Mouse (Mus musculus): ENCODE data around the gene Zfp653.

Zfp653 gene

DNA sequence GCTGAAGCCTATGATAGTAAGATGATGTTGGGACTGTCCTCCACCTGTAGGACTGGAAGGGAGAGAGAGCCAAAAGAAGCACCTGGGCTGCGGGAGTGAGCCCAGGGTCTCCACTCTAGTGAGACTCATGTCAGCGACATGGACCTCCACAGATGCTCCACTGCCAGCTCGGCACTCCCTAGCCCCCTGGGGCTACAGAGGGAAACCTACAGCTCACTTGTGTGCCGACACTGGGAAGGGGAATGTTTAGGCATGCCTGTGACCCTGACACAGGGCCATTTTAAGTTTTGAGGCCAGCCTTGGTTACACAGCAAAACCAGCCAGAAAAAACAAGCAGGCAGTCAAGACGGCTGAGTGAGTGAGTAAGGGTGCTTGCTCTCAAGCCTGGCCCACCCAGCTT is 4.0 kb downstream of the Zfp653 start:
- DNase-seq, result no peak

DNA sequence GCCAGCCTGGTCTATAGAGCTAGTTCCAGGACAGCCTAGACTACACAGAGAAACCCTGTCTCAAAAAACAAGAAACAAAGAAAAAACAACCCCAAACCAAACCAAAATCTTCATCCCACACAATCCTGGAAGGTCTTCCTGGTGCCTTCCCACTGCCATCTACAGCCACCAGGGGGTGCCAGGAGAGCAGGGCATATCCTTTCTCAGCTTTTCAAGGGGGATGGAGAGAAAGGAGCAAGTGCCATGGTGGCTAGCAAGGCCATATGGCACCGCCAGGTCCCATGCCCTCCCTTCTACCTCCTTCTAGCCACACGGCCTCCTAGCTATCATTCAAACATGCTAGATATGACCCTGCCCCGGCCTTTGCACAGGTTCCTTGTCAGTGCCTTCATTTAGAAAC is 4.7 kb downstream of the Zfp653 start:
- peak; percentile 73 for DNase-seq

DNA sequence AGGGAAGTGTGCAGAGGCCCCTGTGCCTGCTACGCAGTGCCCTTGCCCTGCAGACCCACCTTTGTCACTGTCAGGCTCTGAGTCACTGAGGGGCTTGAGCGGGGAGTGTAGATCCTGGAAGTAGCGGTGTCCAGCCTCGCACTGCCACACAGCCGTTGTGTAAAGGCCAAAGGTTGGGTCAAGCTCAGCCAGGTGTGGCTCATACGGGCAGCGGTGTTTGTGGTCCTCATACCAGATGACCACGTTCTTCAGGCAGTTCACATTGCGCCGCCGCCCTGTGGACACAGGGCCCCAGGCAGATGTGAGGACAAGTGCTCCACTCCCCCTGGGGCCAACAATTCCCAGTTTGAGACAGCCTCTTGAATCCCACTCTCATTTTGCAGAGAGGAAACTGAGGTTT is 5.5 kb downstream of the Zfp653 start:
- no peak for DNase-seq

DNA sequence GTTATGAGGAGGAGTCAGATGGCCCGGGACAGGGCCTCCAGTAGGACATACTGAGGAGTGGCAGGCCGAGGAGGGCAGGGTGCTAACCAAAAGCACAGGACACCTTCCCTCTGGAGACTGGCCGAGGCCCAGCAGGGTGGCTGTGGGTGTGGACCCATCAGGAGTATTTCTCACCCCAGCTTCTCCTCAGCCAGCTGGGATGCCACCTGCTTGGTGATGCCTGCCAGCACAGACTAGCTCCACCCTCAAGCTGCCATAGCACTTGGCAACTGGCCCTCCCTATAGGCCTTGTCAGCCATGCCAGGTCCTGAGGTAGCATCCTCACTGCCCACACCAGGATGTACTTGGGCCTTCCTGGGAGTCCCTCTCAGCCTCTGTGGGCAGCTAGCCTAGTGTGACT is 6.8 kb downstream of the Zfp653 start:
- peak; percentile 55 for DNase-seq

DNA sequence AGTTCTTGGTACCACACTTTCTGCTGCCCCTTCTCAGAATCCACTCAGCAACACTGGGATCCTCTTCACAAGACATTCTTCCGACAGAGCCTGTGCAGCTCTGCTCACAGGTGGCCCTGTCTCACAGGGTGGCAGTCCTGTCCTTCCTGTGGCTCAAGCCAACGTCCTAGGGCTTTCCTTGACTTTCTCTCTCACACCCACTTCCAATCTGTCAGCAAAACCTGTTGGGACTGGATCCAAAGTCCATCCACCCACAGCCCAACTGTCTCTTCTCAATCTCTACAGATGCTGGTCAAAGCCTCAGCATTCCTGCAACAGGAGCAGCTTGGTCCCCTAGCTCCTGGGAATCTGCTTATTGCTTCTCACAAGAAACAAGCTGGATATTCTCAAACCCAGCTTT is 9.8 kb downstream of the Zfp653 start:
- no peak for DNase-seq

DNA sequence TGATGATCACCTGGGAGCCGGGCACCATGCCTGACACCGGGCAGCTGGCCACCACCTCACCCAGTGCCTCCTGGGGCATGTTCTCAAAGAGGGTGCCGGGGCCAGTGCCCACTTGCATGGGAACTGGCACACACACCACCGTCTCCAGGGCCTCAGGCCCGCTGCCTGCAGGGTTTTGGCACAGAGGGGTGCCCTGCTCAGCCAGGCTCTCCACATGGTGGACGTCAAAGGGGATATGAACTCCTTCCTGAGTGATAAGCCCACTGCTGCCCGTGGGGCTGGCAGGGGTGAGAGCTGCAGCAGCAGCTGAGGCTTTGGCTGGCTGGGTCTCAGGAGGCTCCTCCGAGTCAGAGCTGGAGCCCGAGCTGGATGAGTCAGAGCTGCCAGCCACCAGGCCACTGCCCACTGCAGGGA is 13.2 kb downstream of the Zfp653 start:
- DNase-seq, result peak; percentile 23

DNA sequence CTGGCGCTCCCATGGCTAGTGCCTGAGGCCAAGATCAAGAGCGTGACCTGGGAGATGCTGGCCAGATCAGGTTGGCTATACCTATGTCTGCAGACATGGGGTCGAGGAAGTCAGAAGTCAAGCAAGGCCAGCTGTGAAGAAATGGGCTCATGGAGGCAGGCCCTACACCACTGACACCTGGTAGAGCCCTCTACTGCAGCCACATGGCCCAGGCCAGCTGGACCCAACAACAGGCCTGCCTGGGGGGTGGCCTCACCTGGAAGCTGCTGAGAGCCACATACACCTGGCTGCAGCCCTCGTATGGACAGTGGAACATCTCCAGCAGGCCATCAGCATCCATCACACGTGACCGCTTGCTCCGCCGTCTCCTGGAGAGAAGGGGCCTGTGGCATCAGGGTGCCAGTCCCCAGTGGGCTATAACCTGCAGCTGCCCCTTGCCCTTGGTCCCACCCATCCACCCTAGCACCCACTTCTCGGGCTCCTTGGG is 14.1 kb downstream of the Zfp653 start:
- no peak for DNase-seq

DNA sequence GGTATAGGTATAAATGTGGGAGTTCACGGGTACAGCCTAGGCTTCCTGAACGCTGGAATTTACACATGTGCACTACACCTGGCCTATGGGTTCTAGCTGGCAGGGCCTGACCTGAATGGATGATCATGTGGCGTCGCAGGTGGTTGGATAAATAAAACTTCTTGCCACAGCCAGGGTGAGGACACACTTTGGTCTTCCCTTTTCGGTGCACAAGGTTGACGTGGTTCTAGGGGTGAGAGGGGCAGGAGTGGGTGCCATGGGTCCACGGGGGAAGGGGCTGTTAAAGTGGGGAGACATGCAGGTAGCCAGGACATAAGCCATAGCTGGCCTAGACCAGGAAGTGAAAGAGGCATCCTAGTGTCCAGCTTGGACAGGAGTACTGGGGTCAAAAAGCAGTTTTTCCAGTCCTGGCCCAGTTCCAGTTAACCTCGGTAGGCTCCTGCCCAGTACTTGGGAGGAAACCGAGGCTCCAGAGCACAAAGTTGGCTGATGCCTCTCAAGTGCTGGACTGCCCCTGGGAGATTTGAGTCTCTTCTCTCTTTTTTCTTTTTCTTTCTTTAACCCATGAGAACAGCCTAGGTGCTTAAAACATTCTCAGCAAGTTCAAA is 14.8 kb downstream of the Zfp653 start:
- DNase-seq, result no peak

DNA sequence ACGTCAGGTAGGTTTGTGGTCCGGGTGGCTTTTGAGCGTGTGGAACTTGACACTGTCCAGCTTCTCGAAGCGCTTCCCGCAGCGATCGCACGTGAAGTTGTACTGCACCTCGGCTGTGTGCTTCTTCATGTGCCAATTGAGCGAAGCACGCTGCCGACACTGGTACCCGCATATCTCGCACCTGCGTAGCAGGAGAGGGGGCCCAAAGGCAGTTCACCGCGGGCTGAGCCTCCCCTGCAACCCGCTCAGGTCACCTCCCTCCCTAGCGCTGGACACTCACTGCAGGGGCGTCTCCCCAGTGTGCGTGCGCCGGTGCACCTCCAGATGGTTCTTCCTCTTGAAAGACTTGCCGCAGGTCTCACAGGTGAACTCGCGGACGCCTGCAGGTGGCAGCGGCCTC is 15.5 kb downstream of the Zfp653 start:
- peak; percentile 24 for DNase-seq

DNA sequence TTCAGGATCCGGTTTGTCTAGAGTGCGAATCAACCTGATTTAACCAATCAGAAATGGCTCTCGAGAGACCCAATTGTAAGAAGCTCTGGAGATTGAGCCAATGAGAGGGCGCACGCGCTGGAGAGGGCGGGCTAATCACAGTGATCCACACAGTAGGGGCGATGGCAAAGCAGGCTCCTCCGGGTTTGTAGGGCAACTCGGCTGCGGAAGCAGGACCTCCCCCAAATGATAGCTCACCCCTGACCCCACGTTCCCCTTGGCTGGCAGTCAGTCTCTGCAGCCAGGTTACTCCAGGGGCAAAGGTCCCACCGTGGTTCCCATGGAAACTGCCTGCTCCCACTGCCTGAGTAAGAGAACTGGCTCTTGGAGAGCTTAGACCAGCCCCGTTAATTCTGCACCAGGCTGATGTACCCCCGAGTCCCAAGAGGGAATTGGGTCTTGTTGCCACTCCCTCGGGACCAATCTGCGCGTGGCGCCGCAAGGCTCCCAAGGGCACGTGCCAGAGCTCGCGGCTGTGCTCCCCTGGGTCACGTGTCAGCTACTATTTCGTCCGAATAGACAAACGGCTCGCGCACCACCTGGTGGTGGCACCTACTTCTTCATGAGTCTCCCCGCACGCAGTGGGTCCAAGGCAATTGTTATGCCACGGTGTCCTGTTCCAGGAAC is 16.6 kb downstream of the Zfp653 start:
- peak; percentile 80 for DNase-seq

DNA sequence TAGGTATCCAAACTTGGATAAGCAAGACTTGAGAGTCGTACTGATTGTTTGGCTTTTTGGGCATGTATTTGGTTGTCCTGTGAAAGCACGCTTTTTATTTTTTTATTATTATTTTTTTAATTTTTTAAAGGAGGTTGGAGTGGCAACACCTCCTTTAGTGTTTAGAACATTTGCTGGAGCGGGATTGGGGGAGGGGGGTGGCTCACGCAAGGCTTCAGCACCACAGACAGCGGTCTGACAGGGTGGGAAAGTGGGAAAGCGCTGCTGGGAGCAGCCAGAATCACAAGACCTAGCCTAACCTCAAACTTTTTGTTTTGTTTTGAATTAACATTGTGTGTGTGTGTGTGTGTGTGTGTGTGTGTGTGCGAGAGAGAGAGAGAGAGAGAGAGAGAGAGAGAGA is 17.5 kb downstream of the Zfp653 start:
- no peak for DNase-seq

DNA sequence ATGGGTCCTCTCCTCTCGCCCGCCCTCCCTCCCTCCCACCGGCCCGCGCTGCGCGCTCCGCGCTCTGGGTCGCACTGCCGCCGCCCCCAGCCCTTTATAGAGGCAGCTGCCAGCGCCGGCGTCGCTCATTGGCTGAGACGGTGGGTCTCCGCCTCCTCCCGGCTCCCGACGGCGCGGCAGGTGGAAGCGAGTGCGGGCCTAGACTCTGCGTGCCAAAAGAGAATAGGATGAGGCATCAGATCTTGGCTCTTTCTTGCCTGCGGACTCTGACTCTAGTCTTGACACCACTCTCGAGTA is 19.3 kb downstream of the Zfp653 start, which contains the start of gene Elavl3:
Elavl3 (minus strand) TSS at position 66 of the 297 bp plus-strand sequence.
- peak; percentile 89 for DNase-seq

DNA sequence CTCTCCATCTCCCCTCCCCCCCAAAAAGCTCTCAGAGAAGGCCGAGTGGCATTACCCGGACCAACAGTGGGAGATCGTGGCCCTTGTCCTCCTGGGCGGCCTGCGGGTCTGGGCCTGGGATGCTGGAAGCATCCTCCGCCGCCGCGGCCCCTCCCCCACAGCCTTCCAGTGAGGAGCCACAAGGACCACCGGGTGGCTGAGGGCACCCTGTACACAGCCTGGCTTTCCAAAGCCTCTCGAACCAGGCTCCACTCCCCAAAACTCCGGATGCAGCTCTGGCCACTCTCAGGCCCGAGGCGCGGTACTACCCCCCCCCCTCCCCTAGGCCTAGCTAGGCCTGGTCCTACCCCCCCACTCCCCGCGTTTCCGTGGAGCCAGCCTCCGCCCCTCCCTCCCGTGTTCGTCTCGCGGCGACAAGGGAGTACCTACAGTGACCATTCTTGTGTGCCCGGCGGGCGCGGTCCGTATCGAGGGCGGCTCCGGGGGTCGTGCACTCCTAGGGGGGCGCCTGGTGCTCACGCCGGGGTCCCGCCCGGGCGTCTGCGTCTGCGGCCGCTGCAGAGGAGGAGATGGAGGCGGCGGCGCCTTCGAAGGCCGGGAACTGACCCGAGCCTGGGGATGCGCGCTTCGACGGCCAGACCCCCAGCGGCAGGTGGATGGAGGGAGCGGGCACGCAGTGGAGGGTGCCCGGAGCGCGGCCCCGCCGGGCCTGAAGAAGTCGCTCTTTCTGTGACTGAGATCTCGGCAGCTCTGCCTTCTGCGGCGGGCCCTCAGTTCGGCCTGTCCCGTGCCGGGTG is 19.8 kb downstream of the Zfp653 start:
- peak; percentile 69 for DNase-seq

DNA sequence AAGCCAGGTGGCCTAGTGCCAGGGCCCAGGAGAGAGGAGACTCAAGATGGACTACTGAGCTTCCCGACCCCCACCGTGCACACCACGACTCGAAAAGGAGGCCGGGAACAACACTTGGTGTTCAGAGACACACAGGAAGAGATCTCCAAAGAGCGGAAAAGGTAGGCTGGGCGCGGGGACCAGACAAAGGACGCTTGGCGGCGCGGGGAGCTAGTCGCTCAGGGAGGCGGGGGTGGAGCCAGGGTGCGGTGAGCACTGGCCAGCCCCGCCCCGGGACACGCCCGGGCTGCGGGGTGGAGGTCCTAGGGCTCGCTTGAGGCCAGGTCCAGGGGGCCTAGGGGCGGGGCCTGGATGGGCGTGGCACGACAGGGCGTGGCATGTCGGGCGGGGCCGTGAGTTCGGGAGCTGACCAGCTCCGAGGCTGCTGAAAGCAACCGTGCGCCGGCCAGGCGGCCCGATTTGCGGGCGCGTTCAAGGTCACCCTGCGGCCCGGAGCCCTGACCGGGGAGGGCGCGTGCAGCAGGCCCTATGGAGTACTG is 20.8 kb downstream of the Zfp653 start:
- peak; percentile 63 for DNase-seq

DNA sequence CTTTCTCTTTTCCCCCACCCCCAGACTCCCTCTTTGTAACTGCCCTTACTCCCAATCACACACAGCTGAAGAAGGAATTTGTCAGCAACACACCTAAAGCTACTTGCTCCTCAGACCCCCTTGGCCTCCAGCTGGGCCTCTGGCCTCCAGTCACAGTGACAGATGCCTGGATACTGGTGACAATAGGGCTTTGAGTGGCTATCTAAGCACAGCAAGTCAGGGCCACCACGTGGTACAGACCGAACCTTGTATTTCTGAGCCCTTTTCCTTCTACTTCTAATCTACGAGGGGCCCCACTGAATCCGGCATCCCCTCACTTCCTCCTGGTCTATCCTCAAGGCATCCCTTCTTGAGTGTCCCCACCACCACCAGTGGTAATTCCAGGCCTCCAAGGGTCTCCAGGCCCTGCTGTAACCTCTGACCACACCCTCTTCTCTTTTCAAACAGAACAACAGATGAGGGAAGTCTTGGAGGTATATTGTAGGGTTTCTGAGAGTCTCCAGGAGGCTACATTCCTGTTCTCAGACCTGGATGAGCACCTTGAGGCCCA is 21.4 kb downstream of the Zfp653 start:
- DNase-seq, result no peak

DNA sequence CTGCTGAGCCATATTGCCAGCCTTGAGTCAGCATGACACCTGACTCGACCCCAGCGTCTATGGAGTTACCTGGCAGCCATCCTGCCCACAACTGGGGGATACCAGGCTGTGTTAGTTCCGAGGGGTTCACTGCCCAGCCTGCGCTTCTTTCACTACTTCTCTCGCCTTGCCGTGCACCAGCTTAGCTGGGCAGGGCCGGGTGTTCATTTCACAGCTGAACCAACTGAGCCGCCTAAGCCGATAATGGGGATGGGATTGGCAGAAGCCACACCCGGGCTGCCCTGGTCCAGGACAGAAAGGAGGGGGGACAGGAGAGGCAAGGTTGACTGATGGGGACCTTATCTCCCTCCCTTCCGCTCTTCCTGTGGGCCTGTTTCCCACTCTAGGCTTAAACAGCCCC is 21.9 kb downstream of the Zfp653 start:
- DNase-seq, result no peak

DNA sequence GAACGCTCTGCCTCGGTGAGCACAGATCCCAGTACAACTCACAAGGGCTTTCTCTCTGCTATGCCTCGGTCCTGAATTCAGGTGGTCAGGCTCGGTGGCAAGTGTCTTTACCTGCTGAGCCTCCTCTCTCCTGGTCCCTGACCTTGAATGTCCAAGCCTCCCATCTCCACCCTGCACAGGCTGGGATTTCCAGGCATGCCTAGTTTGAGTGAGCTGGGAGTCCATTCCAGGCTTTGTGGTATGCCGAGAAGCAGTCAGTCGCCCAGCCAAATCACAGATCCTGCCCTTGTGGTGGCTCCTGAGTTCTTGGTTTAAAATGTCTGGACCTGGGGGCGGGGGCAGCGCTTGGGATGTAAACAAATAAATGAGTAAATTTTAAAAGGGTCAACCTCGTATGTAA is 23.8 kb downstream of the Zfp653 start:
- no peak for DNase-seq

DNA sequence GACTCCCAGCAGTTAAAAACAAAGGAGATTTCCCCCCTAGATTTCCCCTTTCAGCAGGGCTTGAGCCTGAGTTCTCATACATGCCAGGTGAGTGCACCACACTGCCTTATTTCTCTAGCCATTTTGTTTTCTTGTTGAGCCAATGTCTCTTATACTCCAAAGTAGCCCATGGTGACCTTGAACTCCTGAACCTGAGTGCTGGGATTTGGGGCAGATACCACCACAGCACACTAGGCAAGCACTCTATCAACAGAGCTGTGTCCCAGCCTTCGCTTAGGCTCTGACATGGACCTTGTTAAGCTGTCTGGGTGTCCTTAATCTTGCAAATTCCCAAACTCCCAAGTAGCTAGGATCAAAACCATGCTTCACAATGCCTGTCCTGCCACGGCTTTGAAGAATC is 29.3 kb downstream of the Zfp653 start:
- no peak for DNase-seq

DNA sequence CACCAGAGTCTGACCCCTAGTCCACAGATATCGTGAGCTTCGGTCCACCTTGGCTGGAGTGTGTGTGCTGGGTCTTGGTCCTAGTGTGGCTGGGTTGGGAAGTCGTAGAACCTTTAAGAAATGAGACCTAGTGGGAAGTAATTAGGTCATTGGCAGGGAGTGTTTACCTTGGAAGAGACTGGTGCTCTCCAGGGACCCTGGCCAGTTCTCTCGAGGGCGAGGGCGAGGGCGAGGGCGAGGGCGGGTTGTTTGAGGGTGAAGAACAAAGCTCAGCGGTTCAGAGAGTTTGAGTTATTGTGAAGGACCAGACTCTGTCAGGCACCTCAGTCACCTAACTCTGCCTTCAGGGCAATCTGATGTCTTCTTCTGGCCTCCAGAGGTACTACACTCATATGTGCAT is 33.4 kb downstream of the Zfp653 start:
- DNase-seq, result no peak

DNA sequence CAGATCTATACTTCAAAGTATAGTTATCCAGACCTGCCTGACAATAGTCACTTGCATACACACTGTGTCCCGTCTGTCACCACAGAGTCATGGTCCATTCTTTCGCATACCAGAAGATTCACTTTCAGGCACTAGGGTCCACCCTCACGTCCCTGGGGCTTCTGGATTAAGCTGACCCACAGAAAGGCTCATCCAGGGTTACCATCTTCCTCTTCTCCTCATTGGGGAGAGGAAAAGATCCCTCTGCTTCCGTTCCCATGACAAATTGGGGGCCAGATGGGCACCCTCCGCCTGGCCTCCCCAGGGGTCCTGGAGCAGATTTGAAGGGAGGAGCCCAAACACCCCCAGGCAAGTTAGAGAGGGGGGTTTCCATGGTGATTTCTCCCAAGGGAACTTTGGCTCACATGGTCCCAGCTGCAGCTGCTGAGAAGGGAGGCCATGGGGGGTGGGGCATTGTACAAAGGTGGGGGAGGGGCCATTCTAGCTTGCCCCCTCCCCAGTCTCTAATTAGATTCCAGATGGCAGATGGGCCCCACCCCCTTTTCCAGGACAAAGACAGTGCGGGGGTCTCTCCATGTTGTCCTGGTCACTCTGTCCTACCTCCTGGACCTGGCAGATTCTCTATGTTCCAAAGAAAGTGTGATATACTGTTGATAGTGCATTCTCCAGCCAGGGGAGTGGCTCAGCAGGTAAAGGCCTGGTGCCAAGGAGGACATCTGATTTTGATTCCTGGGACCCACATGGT is 35.7 kb downstream of the Zfp653 start:
- DNase-seq, result no peak

DNA sequence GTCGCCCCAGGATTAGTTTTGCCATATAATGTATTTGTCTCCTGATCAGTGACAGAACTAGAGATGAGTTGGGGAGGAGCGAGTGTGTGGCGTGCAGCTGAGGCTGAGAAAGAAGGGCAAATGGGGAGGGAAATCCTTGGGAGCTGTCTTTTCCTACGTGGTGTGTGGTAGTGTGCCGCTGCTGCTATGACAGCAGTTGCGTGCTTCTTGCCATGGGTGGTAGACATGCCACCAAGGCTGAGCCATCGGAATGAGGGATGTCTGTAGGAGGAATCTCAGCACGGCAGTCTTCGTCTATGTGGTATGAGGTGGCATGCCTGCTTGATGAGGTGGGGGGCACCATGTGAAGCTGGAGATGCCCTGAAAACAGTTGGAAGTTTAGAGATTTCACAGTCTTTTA is 40.8 kb downstream of the Zfp653 start:
- DNase-seq, result no peak

DNA sequence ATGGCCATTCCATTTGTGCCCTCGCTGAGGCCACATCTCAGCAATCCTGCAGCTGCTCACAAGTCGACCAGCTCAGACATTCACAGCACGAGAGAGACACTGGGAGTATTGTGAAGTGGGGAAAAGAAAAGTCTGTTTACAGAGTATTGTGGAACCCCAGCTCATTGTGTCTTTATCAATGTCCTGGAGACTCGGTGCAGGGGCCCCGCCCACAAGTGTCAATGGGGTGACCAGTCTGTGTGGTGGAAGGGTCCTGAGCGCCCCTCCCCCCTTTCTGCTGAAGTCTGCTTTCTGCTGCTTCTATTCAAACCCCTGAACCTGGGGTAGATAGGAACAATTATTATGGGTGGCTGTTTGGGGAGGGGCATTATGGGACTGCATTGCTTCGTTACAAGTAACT is 42.7 kb downstream of the Zfp653 start:
- no peak for DNase-seq

DNA sequence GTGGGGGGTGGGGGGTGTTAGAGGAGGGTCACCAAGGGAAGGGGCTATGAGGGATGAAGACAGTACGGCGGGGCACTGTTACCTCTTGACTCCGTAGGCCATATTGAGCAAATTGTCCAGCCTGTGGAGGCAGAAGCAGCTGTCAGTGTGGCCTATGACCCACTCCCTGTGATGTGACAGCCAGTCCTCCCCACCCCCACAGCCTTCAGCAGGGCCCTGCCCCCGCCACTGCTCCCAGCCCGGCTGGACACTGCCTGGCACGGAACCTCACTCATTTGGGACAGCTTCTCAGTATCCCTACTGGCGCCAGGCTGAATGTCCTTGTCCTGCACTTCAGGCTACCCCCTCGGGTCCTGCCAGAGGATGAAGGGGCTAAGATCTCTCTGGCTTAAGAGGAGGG is 46.6 kb downstream of the Zfp653 start:
- no peak for DNase-seq
